Mouse (Mus musculus): ENCODE measurements at regions not wholly inside any gene's neighbourhood (a gene's known extent, or its start where the extent isn't known, plus 50 kb on each side); places are given as distances from the start of the nearest gene placed in this dataset.

GRCm38 (mm10) chr4:150779340-150779739, 74.4 kb upstream of the Errfi1 start:
- TF ChIP-seq POLR2A (IDR thresholded peaks at IDR 0.05; ENCODE audit: borderline replicate concordance, extremely low read depth, insufficient read depth, insufficient read length, poor library complexity, severe bottlenecking) = no peak
- no peak for TF ChIP-seq CTCF (IDR thresholded peaks at IDR 0.05; ENCODE audit: borderline replicate concordance, extremely low read depth, insufficient read depth, insufficient read length)
